Mouse (Mus musculus): ENCODE measurements at regions not wholly inside any gene's neighbourhood (a gene's known extent, or its start where the extent isn't known, plus 50 kb on each side); places are given as distances from the start of the nearest gene placed in this dataset.

GRCm38 (mm10) chr1:80062121-80062520 lies 156.2 kb downstream of the Fam124b start:
- WGBS, result 59% methylated on average over 1 of the region's 1 CpGs
- Histone ChIP-seq H3K27me3 (no peaks in the 10 kb centered on the region), H3K27ac (no peak overlapping the region), H3K4me2 (no peak overlapping the region), H3K4me3 (replicated peaks) (no peak overlapping the region), H3K4me1 (no peaks in the 10 kb centered on the region), H3K9ac (no peak overlapping the region), H3K9me3 (replicated peaks) (no peaks in the 10 kb centered on the region), H3K36me3 (no peaks in the 10 kb centered on the region)
- ATAC-seq (replicated peaks; ENCODE audit: low FRiP score), result no peak

- no peak for ATAC-seq (replicated peaks; ENCODE audit: low FRiP score)
- no peak overlapping the region for H3K27ac ChIP-seq
- H3K9me3 ChIP-seq (replicated peaks), result no peaks in the 10 kb centered on the region
- H3K27me3 ChIP-seq, result no peaks in the 10 kb centered on the region
- H3K4me1 ChIP-seq, result no peaks in the 10 kb centered on the region
- WGBS, result 64% methylated on average over 7 of the region's 7 CpGs
- H3K36me3 ChIP-seq, result no peaks in the 10 kb centered on the region
- H3K4me3 ChIP-seq (replicated peaks), result no peak overlapping the region
- H3K9ac ChIP-seq, result no peak overlapping the region
- H3K4me2 ChIP-seq, result no peak overlapping the region
Observed at GRCm38 (mm10) chr1:80061632-80062031, 156.6 kb downstream of the Fam124b start.

DNA sequence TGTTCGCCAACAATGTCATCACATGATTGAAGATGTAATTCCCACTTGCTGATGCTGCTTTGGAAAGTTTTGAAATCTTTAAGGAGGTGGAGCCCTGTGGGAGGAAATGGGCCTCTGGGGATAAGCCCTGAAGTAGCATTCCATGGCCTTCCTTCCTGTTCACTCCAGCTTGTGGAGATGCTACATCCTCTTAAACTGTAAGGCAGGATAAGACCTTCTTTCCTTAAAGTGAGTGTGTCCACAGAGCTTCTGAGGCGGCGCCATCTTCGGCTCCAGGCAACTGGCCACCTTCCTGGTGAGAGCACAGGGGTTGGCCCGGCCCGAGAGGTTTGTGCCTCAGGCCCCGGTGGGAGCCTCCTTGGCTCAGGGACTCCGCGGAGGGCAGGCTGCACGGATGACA lies 173.1 kb downstream of the Fam124b start:
- H3K9me3 ChIP-seq (replicated peaks), result no peaks in the 10 kb centered on the region
- H3K4me3 ChIP-seq (replicated peaks), result no peak overlapping the region
- no peaks in the 10 kb centered on the region for H3K27me3 ChIP-seq
- WGBS, result 83% methylated on average over 10 of the region's 10 CpGs
- no peak overlapping the region for H3K4me2 ChIP-seq
- no peaks in the 10 kb centered on the region for H3K4me1 ChIP-seq
- H3K27ac ChIP-seq, result no peak overlapping the region
- H3K9ac ChIP-seq, result no peak overlapping the region
- no peak for ATAC-seq (replicated peaks; ENCODE audit: low FRiP score)
- H3K36me3 ChIP-seq, result no peaks in the 10 kb centered on the region

GRCm38 (mm10) chr1:80040409-80040808 lies 177.9 kb downstream of the Fam124b start:
- Histone ChIP-seq H3K4me2 (no peak overlapping the region), H3K4me1 (no peaks in the 10 kb centered on the region), H3K36me3 (no peaks in the 10 kb centered on the region), H3K9me3 (replicated peaks) (no peaks in the 10 kb centered on the region), H3K27me3 (no peaks in the 10 kb centered on the region), H3K27ac (no peak overlapping the region), H3K9ac (no peak overlapping the region), H3K4me3 (replicated peaks) (no peak overlapping the region)
- WGBS, result 74% methylated on average over 3 of the region's 3 CpGs
- ATAC-seq (replicated peaks; ENCODE audit: low FRiP score), result no peak

DNA sequence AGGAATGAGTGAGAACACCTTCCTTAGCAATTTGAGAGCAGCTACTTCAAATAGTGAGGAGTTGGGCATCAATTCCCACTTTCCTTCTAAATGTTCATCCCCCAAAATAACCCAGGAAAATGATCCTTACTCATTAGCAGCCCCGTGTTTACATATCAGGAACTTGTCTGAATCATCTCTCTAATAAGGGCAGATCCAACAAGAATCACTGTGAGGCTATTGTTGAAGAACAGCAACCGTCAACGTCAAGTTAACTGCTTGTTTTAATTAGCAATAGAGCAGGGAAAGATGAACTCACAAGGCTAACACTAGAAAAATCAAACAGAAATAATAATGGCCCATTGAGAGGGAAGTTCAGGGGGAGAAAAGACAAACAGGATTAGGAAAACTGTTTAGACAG lies 178.4 kb downstream of the Fam124b start:
- H3K9me3 ChIP-seq (replicated peaks), result no peaks in the 10 kb centered on the region
- no peak for ATAC-seq (replicated peaks; ENCODE audit: low FRiP score)
- 50% methylated on average over 3 of the region's 3 CpGs for WGBS

DNA sequence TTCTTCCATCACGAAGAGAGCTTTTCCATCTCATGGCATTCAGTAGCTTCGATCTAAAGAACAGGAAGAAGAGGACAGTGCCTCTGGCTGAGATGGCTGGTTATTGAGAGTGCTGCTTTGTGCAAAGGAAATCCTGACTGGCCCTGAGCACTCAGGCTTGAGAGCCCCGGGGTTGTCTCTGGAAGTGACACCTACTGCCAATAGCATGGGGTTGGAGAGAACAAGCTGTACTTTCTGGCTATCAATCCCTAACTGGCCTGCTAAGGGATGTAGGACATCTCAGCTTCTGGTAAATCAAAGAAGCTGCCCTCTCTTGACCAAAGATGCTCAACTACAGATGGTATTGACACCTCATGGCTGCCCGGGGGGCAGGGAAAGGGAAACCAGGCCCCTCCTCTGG lies 178.2 kb upstream of the Serpine2 start:
- no peak for ATAC-seq (replicated peaks; ENCODE audit: low FRiP score)
- 73% methylated on average over 4 of the region's 4 CpGs for WGBS
- Histone ChIP-seq H3K9ac (no peak overlapping the region), H3K27ac (no peak overlapping the region), H3K9me3 (replicated peaks) (no peaks in the 10 kb centered on the region), H3K4me3 (replicated peaks) (no peak overlapping the region), H3K4me1 (no peaks in the 10 kb centered on the region), H3K27me3 (no peaks in the 10 kb centered on the region), H3K36me3 (no peaks in the 10 kb centered on the region), H3K4me2 (no peak overlapping the region)

More for the DNA sequence above, 178.4 kb downstream of the Fam124b start:
- H3K9ac ChIP-seq, result no peak overlapping the region
- H3K4me3 ChIP-seq (replicated peaks), result no peak overlapping the region
- no peaks in the 10 kb centered on the region for H3K36me3 ChIP-seq
- no peak overlapping the region for H3K4me2 ChIP-seq
- no peaks in the 10 kb centered on the region for H3K27me3 ChIP-seq
- H3K27ac ChIP-seq, result no peak overlapping the region
- H3K4me1 ChIP-seq, result no peaks in the 10 kb centered on the region

DNA sequence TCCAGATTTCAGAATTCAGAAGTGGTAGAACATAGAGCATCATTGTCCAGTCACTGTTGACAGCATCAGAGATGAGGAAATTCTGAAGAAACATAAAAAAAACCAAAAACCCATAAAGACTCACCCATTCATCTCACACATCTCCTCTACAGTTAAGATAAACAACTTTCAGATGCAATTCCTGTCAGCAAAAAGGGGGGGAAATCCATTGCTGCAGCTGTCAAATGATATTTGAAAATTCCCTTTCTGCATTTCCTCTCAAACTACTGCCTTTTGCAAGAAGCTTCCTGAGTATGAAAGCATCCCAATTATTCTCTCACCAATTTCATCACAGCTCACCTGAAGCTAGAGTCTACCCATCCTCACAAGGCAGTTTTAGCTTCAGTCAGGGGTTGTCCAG lies 177.1 kb upstream of the Serpine2 start:
- no peak overlapping the region for H3K4me2 ChIP-seq
- H3K27ac ChIP-seq, result no peak overlapping the region
- H3K4me3 ChIP-seq (replicated peaks), result no peak overlapping the region
- ATAC-seq (replicated peaks; ENCODE audit: low FRiP score), result no peak
- H3K4me1 ChIP-seq, result peaks cover 7% of the 10 kb centered on the region
- no peaks in the 10 kb centered on the region for H3K27me3 ChIP-seq
- H3K36me3 ChIP-seq, result no peaks in the 10 kb centered on the region
- H3K9me3 ChIP-seq (replicated peaks), result no peaks in the 10 kb centered on the region
- no peak overlapping the region for H3K9ac ChIP-seq

GRCm38 (mm10) chr1:80036436-80036835 lies 175.5 kb upstream of the Serpine2 start:
- 87% methylated on average over 4 of the region's 4 CpGs for WGBS
- H3K9ac ChIP-seq, result no peak overlapping the region
- no peak overlapping the region for H3K27ac ChIP-seq
- no peaks in the 10 kb centered on the region for H3K36me3 ChIP-seq
- H3K4me3 ChIP-seq (replicated peaks), result no peak overlapping the region
- H3K9me3 ChIP-seq (replicated peaks), result no peaks in the 10 kb centered on the region
- no peak overlapping the region for H3K4me2 ChIP-seq
- no peaks in the 10 kb centered on the region for H3K27me3 ChIP-seq
- no peak for ATAC-seq (replicated peaks; ENCODE audit: low FRiP score)
- peaks cover 14% of the 10 kb centered on the region for H3K4me1 ChIP-seq

DNA sequence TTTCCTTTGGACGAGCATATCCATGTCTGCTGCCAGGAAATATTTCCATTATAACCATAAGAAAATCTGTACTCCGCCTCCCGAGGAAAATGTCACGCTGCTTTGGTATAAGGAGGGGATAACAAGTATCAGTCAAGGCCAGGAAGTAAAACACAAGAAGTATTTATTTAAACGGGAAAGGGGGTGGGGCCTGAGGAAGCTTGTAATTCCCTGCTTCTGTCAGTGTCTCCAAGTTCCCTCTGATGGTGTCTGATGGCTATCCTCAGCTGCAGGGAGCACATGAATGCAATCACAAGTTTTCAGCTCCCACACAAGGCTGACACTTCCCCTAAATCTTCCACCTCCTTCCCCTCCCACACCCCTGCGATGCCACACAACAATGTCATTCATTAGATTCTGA lies 172.5 kb upstream of the Serpine2 start:
- H3K27me3 ChIP-seq, result no peaks in the 10 kb centered on the region
- H3K9me3 ChIP-seq (replicated peaks), result no peaks in the 10 kb centered on the region
- H3K27ac ChIP-seq, result peak overlapping the region; percentile 54
- ATAC-seq (replicated peaks; ENCODE audit: low FRiP score), result peak; percentile 19; the same call in 1 of the 2 replicates
- whole genome bisulfite sequencing, result 30% methylated on average over 6 of the region's 6 CpGs
- no peak overlapping the region for H3K4me3 ChIP-seq (replicated peaks)
- no peak overlapping the region for H3K4me2 ChIP-seq
- peaks cover 16% of the 10 kb centered on the region for H3K4me1 ChIP-seq
- H3K9ac ChIP-seq, result no peak overlapping the region
- no peaks in the 10 kb centered on the region for H3K36me3 ChIP-seq

DNA sequence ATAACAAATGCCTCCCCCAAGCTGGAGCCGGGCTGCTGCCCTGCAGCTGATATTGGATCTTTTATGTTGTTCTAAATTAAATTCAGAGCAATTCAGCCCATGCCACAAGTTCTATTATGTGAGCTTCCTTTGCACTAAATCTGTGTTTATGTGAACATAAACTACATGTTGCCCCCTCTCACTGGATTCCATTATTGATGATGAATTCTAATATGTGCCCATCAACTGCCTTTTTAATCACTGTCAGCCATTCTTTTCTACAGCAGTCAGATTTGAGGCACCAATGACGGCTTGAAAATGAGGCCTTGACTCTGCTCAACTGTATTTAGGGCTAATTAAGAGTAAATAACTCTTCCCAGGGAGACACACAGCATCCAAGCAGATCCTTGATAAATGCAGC lies 172.1 kb upstream of the Serpine2 start:
- Histone ChIP-seq H3K27ac (peak overlapping the region; percentile 54; the same call in 1 of the 2 replicates), H3K9me3 (replicated peaks) (no peaks in the 10 kb centered on the region), H3K4me2 (no peak overlapping the region), H3K4me3 (replicated peaks) (no peak overlapping the region), H3K9ac (no peak overlapping the region), H3K4me1 (peaks cover 16% of the 10 kb centered on the region), H3K27me3 (no peaks in the 10 kb centered on the region), H3K36me3 (no peaks in the 10 kb centered on the region)
- ATAC-seq (replicated peaks; ENCODE audit: low FRiP score), result no peak
- 34% methylated on average over 2 of the region's 2 CpGs for WGBS

GRCm38 (mm10) chr1:80032464-80032863 lies 171.5 kb upstream of the Serpine2 start:
- Histone ChIP-seq H3K4me2 (no peak overlapping the region), H3K27ac (no peak overlapping the region), H3K4me1 (peaks cover 16% of the 10 kb centered on the region), H3K9me3 (replicated peaks) (no peaks in the 10 kb centered on the region), H3K27me3 (no peaks in the 10 kb centered on the region), H3K9ac (no peak overlapping the region), H3K36me3 (no peaks in the 10 kb centered on the region), H3K4me3 (replicated peaks) (no peak overlapping the region)
- no peak for ATAC-seq (replicated peaks; ENCODE audit: low FRiP score)

- WGBS, result 83% methylated on average over 1 of the region's 1 CpGs
- no peak overlapping the region for H3K27ac ChIP-seq
- no peaks in the 10 kb centered on the region for H3K9me3 ChIP-seq (replicated peaks)
- no peak overlapping the region for H3K4me3 ChIP-seq (replicated peaks)
- H3K36me3 ChIP-seq, result no peaks in the 10 kb centered on the region
- H3K9ac ChIP-seq, result no peak overlapping the region
- peaks cover 16% of the 10 kb centered on the region for H3K4me1 ChIP-seq
- no peaks in the 10 kb centered on the region for H3K27me3 ChIP-seq
- H3K4me2 ChIP-seq, result no peak overlapping the region
- peak; percentile 34 for ATAC-seq (replicated peaks; ENCODE audit: low FRiP score)
Observed at GRCm38 (mm10) chr1:80030635-80031034, 169.7 kb upstream of the Serpine2 start.

DNA sequence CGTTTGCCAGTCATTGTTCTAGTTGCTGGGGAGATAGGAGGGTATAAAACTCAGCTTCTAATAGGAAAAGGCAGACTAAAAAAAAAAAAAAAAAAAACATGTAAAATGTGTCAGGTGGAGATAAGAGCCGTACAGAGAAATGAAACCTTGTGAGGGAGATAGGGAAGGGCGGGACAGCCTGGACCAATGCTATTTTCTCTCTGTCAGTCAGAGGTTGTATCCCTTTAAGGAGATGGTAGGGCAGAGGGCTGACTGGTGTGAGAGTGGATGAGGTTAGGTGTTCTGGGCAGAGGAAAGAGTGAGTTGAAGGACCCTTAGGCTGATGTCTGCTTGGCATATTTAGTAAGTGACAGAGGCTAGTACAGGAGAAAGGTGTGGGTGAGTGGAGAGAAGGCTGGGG lies 169.2 kb upstream of the Serpine2 start:
- Histone ChIP-seq H3K4me3 (replicated peaks) (no peak overlapping the region), H3K9ac (no peak overlapping the region), H3K27ac (no peak overlapping the region), H3K27me3 (no peaks in the 10 kb centered on the region), H3K4me1 (peaks cover 16% of the 10 kb centered on the region), H3K4me2 (no peak overlapping the region), H3K36me3 (no peaks in the 10 kb centered on the region), H3K9me3 (replicated peaks) (no peaks in the 10 kb centered on the region)
- 81% methylated on average over 3 of the region's 3 CpGs for WGBS
- peak; percentile 86 for ATAC-seq (replicated peaks; ENCODE audit: low FRiP score)
